Mouse (Mus musculus) kidney, adult 2 months (tissue): ENCODE results near the gene Cdk13. TPM values are rescaled to one million over a fixed set of nuclear protein-coding genes. Genes with fewer than 3 reads are reported as not detected.
A peak's percentile ranks its signal among the peaks of the same experiment; 100 is the strongest.

ENCODE experiments used
- DNase-seq: peaks from one replicate; pipeline ENCODE4 v3.0.0; 2021
- H3K27ac ChIP-seq: fragments of 200-500 bp; 2 replicates; pipeline ENCODE4 v1.5.1; 2012; ENCODE audit warnings: low read depth, low read length, control low read depth, inconsistent platforms; ENCODE audit not compliant: insufficient read depth
- H3K27me3 ChIP-seq: fragments of 200-500 bp; replicated peaks from 2 replicates; pipeline ENCODE4 v1.6.1; 2012; ENCODE audit warnings: mild to moderate bottlenecking, moderate library complexity, low read length, inconsistent platforms; ENCODE audit not compliant: control insufficient read depth, insufficient read depth
- H3K36me3 ChIP-seq: fragments of 200-500 bp; 2 replicates; pipeline ENCODE4 v1.6.1; 2012; ENCODE audit warnings: mild to moderate bottlenecking, moderate library complexity, low read length, inconsistent platforms; ENCODE audit not compliant: control insufficient read depth, insufficient read depth
- H3K4me1 ChIP-seq: fragments of 200-500 bp; 2 replicates; pipeline ENCODE4 v1.6.1; 2011; ENCODE audit warnings: low read length; ENCODE audit not compliant: control insufficient read depth, insufficient read depth
- H3K4me3 ChIP-seq: fragments of 200-500 bp; 2 replicates; pipeline ENCODE4 v1.5.1; 2011; ENCODE audit warnings: mild to moderate bottlenecking, low read depth, low read length, control low read depth; ENCODE audit not compliant: insufficient read depth
- CTCF ChIP-seq: fragments of 200-500 bp; conservative IDR thresholded peaks from 2 replicates; pipeline ENCODE4 v1.5.1; 2011; ENCODE audit warnings: low read depth, mild to moderate bottlenecking, control low read depth, low read length, moderate library complexity, mixed read lengths; ENCODE audit not compliant: insufficient read depth, insufficient read length
- POLR2A ChIP-seq: fragments of 200-500 bp; IDR thresholded peaks from one replicate; pipeline ENCODE4 v1.6.1; 2011; ENCODE audit warnings: low read depth, low read length, control low read depth
- WGBS: fragments of 180-500 bp; shearing (Covaris S2); methylation state at CpG from one replicate; pipeline ENCODE4 v1.1.7; 2018; 5-methylcytosine and 5-hydroxymethylcytosine counted together
- polyA plus RNA-seq: library from polyadenylated mRNA; depleted of rRNA; stranded (reverse); fragments of >200 nt; gene quantifications from 2 replicates; pipeline ENCODE4 v1.2.3, GENCODE M21; 2012

Gene Cdk13
- polyA plus RNA-seq, 1 experiment = 18.7 TPM

- H3K36me3 ChIP-seq = no peaks in the 10 kb centered on the region
- no peak overlapping the region for H3K27ac ChIP-seq
- 77% methylated on average over 6 of the region's 6 CpGs for WGBS
- DNase-seq = no peak
- H3K4me1 ChIP-seq = peaks cover 11% of the 10 kb centered on the region; the same call in 1 of the 2 replicates
- no peaks in the 10 kb centered on the region for H3K27me3 ChIP-seq
- no peak overlapping the region for H3K4me3 ChIP-seq
- TF ChIP-seq POLR2A = no peak
- no peak for TF ChIP-seq CTCF
Measured at GRCm38 (mm10) chr13:17705188-17705826, 99.6 kb downstream of the Cdk13 start.

- H3K27me3 ChIP-seq = no peaks in the 10 kb centered on the region
- peak; percentile 44 for DNase-seq
- TF ChIP-seq CTCF (no peak), POLR2A (no peak)
- H3K4me3 ChIP-seq = no peak overlapping the region
- H3K36me3 ChIP-seq = no peaks in the 10 kb centered on the region; the same call in 1 of the 2 replicates
- H3K4me1 ChIP-seq = peaks cover 13% of the 10 kb centered on the region; the same call in 1 of the 2 replicates
- H3K27ac ChIP-seq = no peak overlapping the region
Measured at GRCm38 (mm10) chr13:17702311-17702710, 102.6 kb downstream of the Cdk13 start.

GRCm38 (mm10) chr13:17701322-17701721, 103.6 kb downstream of the Cdk13 start:
- Histone ChIP-seq H3K27ac (no peak overlapping the region), H3K4me3 (no peak overlapping the region), H3K27me3 (no peaks in the 10 kb centered on the region), H3K4me1 (peaks cover 13% of the 10 kb centered on the region; the same call in 1 of the 2 replicates), H3K36me3 (no peaks in the 10 kb centered on the region; the same call in 1 of the 2 replicates)
- DNase-seq = no peak
- TF ChIP-seq CTCF (no peak), POLR2A (no peak)

- H3K4me1 ChIP-seq = peaks cover 13% of the 10 kb centered on the region; the same call in 1 of the 2 replicates
- WGBS = 75% methylated on average over 3 of the region's 3 CpGs
- no peaks in the 10 kb centered on the region; the same call in 1 of the 2 replicates for H3K36me3 ChIP-seq
- H3K27me3 ChIP-seq = no peaks in the 10 kb centered on the region
- no peak for DNase-seq
- no peak overlapping the region for H3K4me3 ChIP-seq
- no peak overlapping the region for H3K27ac ChIP-seq
- TF ChIP-seq CTCF (no peak), POLR2A (no peak)
Measured at GRCm38 (mm10) chr13:17700090-17700715, 104.7 kb downstream of the Cdk13 start.

- no peaks in the 10 kb centered on the region for H3K27me3 ChIP-seq
- WGBS = 8% methylated on average over 7 of the region's 7 CpGs
- DNase-seq = no peak
- H3K36me3 ChIP-seq = no peaks in the 10 kb centered on the region; the same call in 1 of the 2 replicates
- TF ChIP-seq CTCF (no peak), POLR2A (no peak)
- H3K27ac ChIP-seq = peak overlapping the region; percentile 89; the same call in 1 of the 2 replicates
- peak overlapping the region; percentile 57 for H3K4me3 ChIP-seq
- peaks cover 8% of the 10 kb centered on the region; the same call in 1 of the 2 replicates for H3K4me1 ChIP-seq
Measured at GRCm38 (mm10) chr13:17695898-17696580, 108.9 kb downstream of the Cdk13 start.

GRCm38 (mm10) chr13:17694911-17695699, 109.8 kb downstream of the Cdk13 start, which contains the start of the genes Mplkip and Sugct:
Gene Mplkip, plus strand, starts transcription at chr13:17695192.
Gene Sugct, minus strand, starts transcription at chr13:17695553.
- peak; percentile 100 for DNase-seq
- peak within 1 kb of the TSS; percentile 84 for H3K4me3 ChIP-seq
- WGBS = 2% methylated on average over 66 of the region's 66 CpGs
- TF ChIP-seq CTCF (no peak), POLR2A (peak; percentile 71)
- H3K4me1 ChIP-seq = peaks cover 8% of the 10 kb centered on the region; the same call in 1 of the 2 replicates
- peak within 1 kb of the TSS; percentile 95 for H3K27ac ChIP-seq
- no peaks in the 10 kb centered on the region; the same call in 1 of the 2 replicates for H3K36me3 ChIP-seq
- no peaks in the 10 kb centered on the region for H3K27me3 ChIP-seq
